Mouse (Mus musculus): ENCODE measurements around the gene Bbs9. TPM values are rescaled to one million over a fixed set of nuclear protein-coding genes. Genes with fewer than 3 reads are reported as not detected.

The Bbs9 gene
- total RNA-seq, 2 experiments from 2014 or later, result 27.7 to 29.5 TPM

GRCm38 (mm10) chr9:22777425-22777824, 301.9 kb downstream of the Bbs9 start:
- intact Hi-C loops (cut with DNase I), result no loop called here
- no peak for DNase-seq (ENCODE audit: extremely low spot score in 1 of 2, low spot score in 2 of 2)
- TF ChIP-seq CTCF (IDR thresholded peaks at IDR 0.05), result no peak
- Histone ChIP-seq H3K27ac (no peak overlapping the region), H3K4me3 (no peak overlapping the region)

- no peak for DNase-seq (ENCODE audit: extremely low spot score in 1 of 2, low spot score in 2 of 2)
- no peak overlapping the region for H3K4me3 ChIP-seq
- no peak overlapping the region for H3K27ac ChIP-seq
- intact Hi-C loops (cut with DNase I), result no loop called here
- TF ChIP-seq CTCF (IDR thresholded peaks at IDR 0.05), result no peak
Measured at GRCm38 (mm10) chr9:22779631-22780030, 304.1 kb downstream of the Bbs9 start.

GRCm38 (mm10) chr9:22786006-22786405, 310.5 kb downstream of the Bbs9 start:
- DNase-seq (ENCODE audit: extremely low spot score in 1 of 2, low spot score in 2 of 2), result no peak
- no peak for TF ChIP-seq CTCF (IDR thresholded peaks at IDR 0.05)
- H3K4me3 ChIP-seq, result no peak overlapping the region
- intact Hi-C loops (cut with DNase I), result no loop called here
- H3K27ac ChIP-seq, result no peak overlapping the region

- no peak for TF ChIP-seq CTCF (IDR thresholded peaks at IDR 0.05)
- Histone ChIP-seq H3K4me3 (no peak overlapping the region), H3K27ac (no peak overlapping the region)
- intact Hi-C loops (cut with DNase I), result no loop called here
- DNase-seq (ENCODE audit: extremely low spot score in 1 of 2, low spot score in 2 of 2), result no peak
Measured at GRCm38 (mm10) chr9:22788423-22788822, 312.9 kb downstream of the Bbs9 start.

GRCm38 (mm10) chr9:22788850-22789249, 313.3 kb downstream of the Bbs9 start:
- no peak for TF ChIP-seq CTCF (IDR thresholded peaks at IDR 0.05)
- no peak overlapping the region for H3K27ac ChIP-seq
- intact Hi-C loops (cut with DNase I), result no loop called here
- H3K4me3 ChIP-seq, result no peak overlapping the region
- no peak for DNase-seq (ENCODE audit: extremely low spot score in 1 of 2, low spot score in 2 of 2)

GRCm38 (mm10) chr9:22789380-22790168, 314.1 kb downstream of the Bbs9 start:
- intact Hi-C loops (cut with DNase I), result no loop called here
- no peak for TF ChIP-seq CTCF (IDR thresholded peaks at IDR 0.05)
- H3K4me3 ChIP-seq, result no peak overlapping the region
- no peak overlapping the region for H3K27ac ChIP-seq
- no peak for DNase-seq (ENCODE audit: extremely low spot score in 1 of 2, low spot score in 2 of 2)

GRCm38 (mm10) chr9:22791208-22791607, 315.7 kb downstream of the Bbs9 start:
- no peak for TF ChIP-seq CTCF (IDR thresholded peaks at IDR 0.05)
- Histone ChIP-seq H3K4me3 (no peak overlapping the region), H3K27ac (no peak overlapping the region)
- intact Hi-C loops (cut with DNase I), result no loop called here
- DNase-seq (ENCODE audit: extremely low spot score in 1 of 2, low spot score in 2 of 2), result no peak

- no peak for TF ChIP-seq CTCF (IDR thresholded peaks at IDR 0.05)
- no peak overlapping the region for H3K27ac ChIP-seq
- H3K4me3 ChIP-seq, result no peak overlapping the region
- intact Hi-C loops (cut with DNase I), result no loop called here
- DNase-seq (ENCODE audit: extremely low spot score in 1 of 2, low spot score in 2 of 2), result no peak
Measured at GRCm38 (mm10) chr9:22791750-22792149, 316.2 kb downstream of the Bbs9 start.

GRCm38 (mm10) chr9:22793698-22794097, 318.2 kb downstream of the Bbs9 start:
- TF ChIP-seq CTCF (IDR thresholded peaks at IDR 0.05), result no peak
- no peak overlapping the region for H3K4me3 ChIP-seq
- no peak for DNase-seq (ENCODE audit: extremely low spot score in 1 of 2, low spot score in 2 of 2)
- intact Hi-C loops (cut with DNase I), result no loop called here
- H3K27ac ChIP-seq, result no peak overlapping the region

GRCm38 (mm10) chr9:22800675-22801074, 325.2 kb downstream of the Bbs9 start:
- TF ChIP-seq CTCF (IDR thresholded peaks at IDR 0.05), result no peak
- intact Hi-C loops (cut with DNase I), result no loop called here
- no peak for DNase-seq (ENCODE audit: extremely low spot score in 1 of 2, low spot score in 2 of 2)
- H3K4me3 ChIP-seq, result no peak overlapping the region
- no peak overlapping the region for H3K27ac ChIP-seq

- no peak for TF ChIP-seq CTCF (IDR thresholded peaks at IDR 0.05)
- Histone ChIP-seq H3K27ac (no peak overlapping the region), H3K4me3 (no peak overlapping the region)
- intact Hi-C loops (cut with DNase I), result no loop called here
- no peak for DNase-seq (ENCODE audit: extremely low spot score in 1 of 2, low spot score in 2 of 2)
Measured at GRCm38 (mm10) chr9:22805981-22806380, 330.5 kb downstream of the Bbs9 start.

- DNase-seq (ENCODE audit: extremely low spot score in 1 of 2, low spot score in 2 of 2), result no peak
- no peak overlapping the region for H3K4me3 ChIP-seq
- intact Hi-C loops (cut with DNase I), result no loop called here
- TF ChIP-seq CTCF (IDR thresholded peaks at IDR 0.05), result no peak
- no peak overlapping the region for H3K27ac ChIP-seq
Measured at GRCm38 (mm10) chr9:22806494-22806893, 331.0 kb downstream of the Bbs9 start.

- H3K27ac ChIP-seq, result no peak overlapping the region
- no peak for DNase-seq (ENCODE audit: extremely low spot score in 1 of 2, low spot score in 2 of 2)
- intact Hi-C loops (cut with DNase I), result no loop called here
- TF ChIP-seq CTCF (IDR thresholded peaks at IDR 0.05), result no peak
- no peak overlapping the region for H3K4me3 ChIP-seq
Measured at GRCm38 (mm10) chr9:22807693-22808092, 332.2 kb downstream of the Bbs9 start.

Data from left cerebral cortex, adult 2 months (tissue).